Mouse (Mus musculus): ENCODE data around the gene Spns1. TPM values are rescaled to one million over a fixed set of nuclear protein-coding genes. Genes with fewer than 3 reads are reported as not detected.
"Not testable (repeated sequence)": the region's sequence is repeated elsewhere in the genome, so short reads cannot be mapped to it uniquely, and the experiment has no call there.

Spns1 gene
- 62.0 and 63.5 TPM in 2 replicates for polyA plus RNA-seq (2015; fragmentation: Nextera tagmentation; extraction: Ambion mirVana)

DNA sequence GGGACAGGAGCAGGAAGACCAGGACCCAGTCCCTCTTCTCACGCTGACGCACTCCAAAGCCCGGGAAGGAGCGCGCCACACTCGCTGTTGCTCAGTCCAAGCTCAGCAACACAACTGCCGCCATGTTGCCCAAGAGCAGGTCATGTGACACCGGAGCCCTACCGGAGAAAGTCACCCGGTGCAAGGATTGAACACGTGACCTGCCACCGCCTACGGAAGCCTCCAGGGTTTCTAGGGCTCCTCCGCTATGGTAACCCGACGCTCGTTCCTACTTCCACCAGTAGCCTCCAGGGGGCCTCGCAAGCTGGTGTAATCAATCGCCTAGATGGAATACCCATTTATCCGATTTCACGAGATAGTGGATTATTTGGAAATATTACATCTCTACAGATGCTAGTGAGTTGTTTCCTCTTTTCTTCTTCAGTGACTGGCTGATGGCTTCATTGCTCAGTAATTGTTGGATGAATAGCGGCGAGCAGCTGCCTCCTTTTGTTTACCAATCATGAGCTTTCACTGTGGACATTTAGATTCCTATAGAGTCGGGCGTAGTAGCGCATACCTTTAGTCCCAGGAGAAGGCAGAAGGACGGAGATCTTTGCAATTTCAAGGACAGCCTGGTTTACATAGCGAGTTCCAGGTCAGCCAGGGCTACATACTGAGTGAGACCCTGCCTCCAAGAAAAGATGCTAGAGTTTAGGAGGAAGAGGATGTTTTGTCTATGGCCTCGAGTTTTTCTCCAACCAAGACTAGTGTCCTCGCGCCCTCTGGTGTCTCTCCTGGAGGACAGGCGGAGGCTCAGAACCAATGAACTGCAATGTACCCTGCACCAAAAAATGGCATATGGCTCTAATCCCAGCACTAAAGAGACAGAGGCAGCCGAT, at the start of gene Spns1:
Gene Spns1 (minus strand): TSS at position 173 of the 881 bp plus-strand sequence.
- Histone ChIP-seq H3K27me3 (no peaks in the 10 kb centered on the region), H3K9me3 (no peaks in the 10 kb centered on the region), H3K4me1 (peaks cover 9% of the 10 kb centered on the region), H3K36me3 (peaks cover 20% of the 10 kb centered on the region), H3K4me3 (peak within 1 kb of the TSS; percentile 98), H3K4me2 (peak within 1 kb of the TSS; percentile 98), H3K27ac (peak within 1 kb of the TSS; percentile 80), H3K9ac (peak within 1 kb of the TSS; percentile 89)
- WGBS: under 1% methylated on average over 33 of the region's 33 CpGs
- peak; percentile 96 for ATAC-seq (ENCODE audit: insufficient number of reproducible peaks, insufficient read depth, low FRiP score, low TSS enrichment, low read depth)

DNA sequence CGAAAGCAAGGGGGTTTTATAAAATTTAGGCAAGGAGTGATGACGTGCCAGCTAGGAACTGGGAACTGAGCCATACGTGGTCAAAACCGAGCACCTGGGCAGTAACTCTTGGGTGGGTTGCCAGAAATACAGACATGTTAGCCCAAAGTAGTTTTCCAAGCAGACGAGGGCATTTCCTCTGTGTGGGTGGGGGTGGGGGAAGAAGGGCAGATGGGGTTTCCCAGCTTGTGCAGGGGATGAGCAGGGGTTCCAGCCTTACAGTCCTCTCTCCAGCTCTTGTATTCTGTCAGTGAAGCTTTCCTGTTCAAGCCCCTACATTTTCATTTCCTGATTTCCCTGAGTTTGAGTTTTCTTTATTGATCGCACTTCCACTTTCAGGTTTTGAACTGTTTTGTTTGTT, 46.9 kb upstream of the Spns1 start:
- no peak for ATAC-seq (ENCODE audit: insufficient number of reproducible peaks, insufficient read depth, low FRiP score, low TSS enrichment, low read depth)
- H3K36me3 ChIP-seq: no peaks in the 10 kb centered on the region
- 81% methylated on average over 6 of the region's 6 CpGs for WGBS

DNA sequence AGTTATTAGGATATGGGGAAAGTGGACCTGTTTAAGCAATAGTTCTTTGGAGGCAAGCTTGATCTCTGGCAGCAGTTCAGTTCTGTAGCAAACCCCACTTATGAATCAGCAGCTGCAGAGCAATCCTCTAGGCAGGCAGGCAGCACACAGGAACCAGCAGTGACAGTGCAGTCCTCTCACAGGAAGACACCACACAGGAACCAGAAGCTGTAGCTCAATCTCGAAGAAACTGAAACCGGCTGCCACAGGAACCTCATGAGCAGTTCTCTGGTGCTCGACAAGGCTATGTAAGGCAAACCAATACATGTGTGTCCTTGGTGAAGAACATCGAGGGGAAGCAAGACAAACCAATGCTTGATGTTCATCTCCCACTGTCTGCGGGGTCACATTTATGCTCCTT, 44.5 kb upstream of the Spns1 start:
- no peaks in the 10 kb centered on the region for H3K9me3 ChIP-seq
- H3K4me1 ChIP-seq: 0 out of 2 replicates have a peak, but pooled peaks cover 6% of the 10 kb centered on the region
- H3K4me2 ChIP-seq: no peak overlapping the region
- no peaks in the 10 kb centered on the region for H3K36me3 ChIP-seq
- H3K4me3 ChIP-seq: no peak overlapping the region
- no peak overlapping the region for H3K9ac ChIP-seq
- no peak overlapping the region for H3K27ac ChIP-seq
- no peaks in the 10 kb centered on the region for H3K27me3 ChIP-seq
- ATAC-seq (ENCODE audit: insufficient number of reproducible peaks, insufficient read depth, low FRiP score, low TSS enrichment, low read depth): no peak
- 85% methylated on average over 5 of the region's 5 CpGs for WGBS

More for the DNA sequence above, 46.9 kb upstream of the Spns1 start:
- Histone ChIP-seq H3K4me1 (peaks cover 7% of the 10 kb centered on the region), H3K27me3 (no peaks in the 10 kb centered on the region), H3K9ac (no peak overlapping the region), H3K27ac (no peak overlapping the region), H3K9me3 (no peaks in the 10 kb centered on the region), H3K4me3 (no peak overlapping the region), H3K4me2 (no peak overlapping the region)

DNA sequence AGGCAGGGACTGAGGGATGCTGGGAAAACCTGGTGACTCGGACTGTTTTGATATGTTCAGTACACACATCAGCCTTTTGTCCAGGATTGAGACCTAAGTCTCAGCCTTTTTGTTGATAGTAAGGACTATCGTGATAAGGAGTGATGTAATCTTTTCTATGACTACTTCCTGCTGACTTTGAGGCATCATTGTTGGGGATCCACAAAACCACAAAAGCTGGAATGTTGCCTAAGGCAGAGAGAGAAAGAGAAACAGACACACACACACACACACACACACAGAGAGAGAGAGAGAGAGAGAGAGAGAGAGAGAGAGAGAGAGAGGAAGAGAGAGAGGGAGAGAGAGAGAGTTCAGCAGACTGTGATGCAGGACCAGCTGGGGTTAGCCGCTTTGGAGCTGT, 41.2 kb upstream of the Spns1 start:
- Histone ChIP-seq H3K36me3 (no peaks in the 10 kb centered on the region), H3K27me3 (no peaks in the 10 kb centered on the region), H3K4me2 (no peak overlapping the region), H3K27ac (no peak overlapping the region), H3K9me3 (no peaks in the 10 kb centered on the region), H3K4me3 (no peak overlapping the region), H3K9ac (no peak overlapping the region), H3K4me1 (0 out of 2 replicates have a peak, but pooled peaks cover 11% of the 10 kb centered on the region)
- no peak for ATAC-seq (ENCODE audit: insufficient number of reproducible peaks, insufficient read depth, low FRiP score, low TSS enrichment, low read depth)
- WGBS: 44% methylated on average over 3 of the region's 3 CpGs

- no peak overlapping the region for H3K4me3 ChIP-seq
- H3K9ac ChIP-seq: no peak overlapping the region
- no peaks in the 10 kb centered on the region for H3K27me3 ChIP-seq
- H3K4me1 ChIP-seq: 0 out of 2 replicates have a peak, but pooled peaks cover 11% of the 10 kb centered on the region
- H3K4me2 ChIP-seq: no peak overlapping the region
- no peaks in the 10 kb centered on the region for H3K9me3 ChIP-seq
- WGBS: 83% methylated on average over 4 of the region's 4 CpGs
- ATAC-seq (ENCODE audit: insufficient number of reproducible peaks, insufficient read depth, low FRiP score, low TSS enrichment, low read depth): no peak
- H3K27ac ChIP-seq: peak overlapping the region; percentile 44; the same call in 1 of the 2 replicates
- H3K36me3 ChIP-seq: no peaks in the 10 kb centered on the region
Observed at GRCm38 (mm10) chr7:126417606-126418005, 40.4 kb upstream of the Spns1 start.

- 30% methylated on average over 8 of the region's 8 CpGs for WGBS
- no peak for ATAC-seq (ENCODE audit: insufficient number of reproducible peaks, insufficient read depth, low FRiP score, low TSS enrichment, low read depth)
Observed at GRCm38 (mm10) chr7:126417045-126417444, 39.8 kb upstream of the Spns1 start.

GRCm38 (mm10) chr7:126416615-126417014, 39.4 kb upstream of the Spns1 start:
- no peak for ATAC-seq (ENCODE audit: insufficient number of reproducible peaks, insufficient read depth, low FRiP score, low TSS enrichment, low read depth)
- no peak overlapping the region for H3K4me3 ChIP-seq
- 0 out of 2 replicates have a peak overlapping the region, but pooled peaks have one; percentile 44 for H3K27ac ChIP-seq
- no peak overlapping the region for H3K4me2 ChIP-seq
- 59% methylated on average over 2 of the region's 2 CpGs for WGBS
- no peaks in the 10 kb centered on the region for H3K36me3 ChIP-seq
- H3K27me3 ChIP-seq: no peaks in the 10 kb centered on the region
- no peak overlapping the region for H3K9ac ChIP-seq
- H3K9me3 ChIP-seq: no peaks in the 10 kb centered on the region
- H3K4me1 ChIP-seq: 0 out of 2 replicates have a peak, but pooled peaks cover 11% of the 10 kb centered on the region

More at GRCm38 (mm10) chr7:126417045-126417444, 39.8 kb upstream of the Spns1 start:
- H3K27me3 ChIP-seq: no peaks in the 10 kb centered on the region
- no peak overlapping the region for H3K4me3 ChIP-seq
- H3K4me2 ChIP-seq: no peak overlapping the region
- H3K27ac ChIP-seq: peak overlapping the region; percentile 44; the same call in 1 of the 2 replicates
- 0 out of 2 replicates have a peak overlapping the region, but pooled peaks have one; percentile 49 for H3K9ac ChIP-seq
- 0 out of 2 replicates have a peak, but pooled peaks cover 11% of the 10 kb centered on the region for H3K4me1 ChIP-seq
- H3K9me3 ChIP-seq: no peaks in the 10 kb centered on the region
- H3K36me3 ChIP-seq: no peaks in the 10 kb centered on the region

- no peak for ATAC-seq (ENCODE audit: insufficient number of reproducible peaks, insufficient read depth, low FRiP score, low TSS enrichment, low read depth)
- H3K36me3 ChIP-seq: no peaks in the 10 kb centered on the region
- no peak within 1 kb of the TSS for H3K4me2 ChIP-seq
- 0 out of 2 replicates have a peak, but pooled peaks cover 11% of the 10 kb centered on the region for H3K4me1 ChIP-seq
- WGBS: 87% methylated on average over 6 of the region's 6 CpGs
- no peaks in the 10 kb centered on the region for H3K9me3 ChIP-seq
- no peak within 1 kb of the TSS for H3K27ac ChIP-seq
- H3K27me3 ChIP-seq: 0 out of 2 replicates have a peak, but pooled peaks cover 5% of the 10 kb centered on the region
- no peak within 1 kb of the TSS for H3K9ac ChIP-seq
- H3K4me3 ChIP-seq: no peak within 1 kb of the TSS
Observed at GRCm38 (mm10) chr7:126414725-126415124, 37.5 kb upstream of the Spns1 start, which contains the start of gene Cd19. Gene Cd19, minus strand, starts transcription at chr7:126414889.

GRCm38 (mm10) chr7:126411061-126411460, 33.8 kb upstream of the Spns1 start:
- 0 out of 2 replicates have a peak, but pooled peaks cover 5% of the 10 kb centered on the region for H3K27me3 ChIP-seq

GRCm38 (mm10) chr7:126408686-126409085, 31.4 kb upstream of the Spns1 start:
- Histone ChIP-seq H3K9me3 (no peaks in the 10 kb centered on the region), H3K4me2 (no peak overlapping the region), H3K36me3 (no peaks in the 10 kb centered on the region), H3K9ac (no peak overlapping the region), H3K4me1 (no peaks in the 10 kb centered on the region), H3K27ac (no peak overlapping the region), H3K4me3 (no peak overlapping the region), H3K27me3 (0 out of 2 replicates have a peak, but pooled peaks cover 5% of the 10 kb centered on the region)
- WGBS: 70% methylated on average over 2 of the region's 2 CpGs
- no peak for ATAC-seq (ENCODE audit: insufficient number of reproducible peaks, insufficient read depth, low FRiP score, low TSS enrichment, low read depth)

More at GRCm38 (mm10) chr7:126411061-126411460, 33.8 kb upstream of the Spns1 start:
- no peaks in the 10 kb centered on the region for H3K36me3 ChIP-seq
- H3K4me2 ChIP-seq: no peak overlapping the region
- ATAC-seq (ENCODE audit: insufficient number of reproducible peaks, insufficient read depth, low FRiP score, low TSS enrichment, low read depth): no peak
- no peaks in the 10 kb centered on the region for H3K4me1 ChIP-seq
- H3K9ac ChIP-seq: no peak overlapping the region
- no peak overlapping the region for H3K4me3 ChIP-seq
- no peak overlapping the region for H3K27ac ChIP-seq
- no peaks in the 10 kb centered on the region for H3K9me3 ChIP-seq
- WGBS: 87% methylated on average over 4 of the region's 4 CpGs

GRCm38 (mm10) chr7:126402518-126402917, 25.3 kb upstream of the Spns1 start:
- H3K9me3 ChIP-seq; H3K4me3 ChIP-seq; ATAC-seq (ENCODE audit: insufficient number of reproducible peaks, insufficient read depth, low FRiP score, low TSS enrichment, low read depth); H3K9ac ChIP-seq; H3K4me1 ChIP-seq; H3K27me3 ChIP-seq; H3K36me3 ChIP-seq; H3K27ac ChIP-seq; H3K4me2 ChIP-seq: not testable (repeated sequence)
- WGBS: 78% methylated on average over 8 of the region's 8 CpGs

All from embryonic facial prominence, embryonic 13.5 days (tissue).